Mouse (Mus musculus) retina, embryonic 14.5 days (tissue): ENCODE measurements at regions not wholly inside any gene's neighbourhood (a gene's known extent, or its start where the extent isn't known, plus 50 kb on each side); places are given as distances from the start of the nearest gene placed in this dataset.

Experiments
- DNase-seq: peaks from one replicate; pipeline ENCODE4 v3.0.0-alpha.2; 2015; ENCODE audit warnings: low spot score

- no peak for DNase-seq
These were observed 245.3 kb downstream of the Adamts20 start for GRCm38 (mm10) chr15:94219907-94220306.

DNA sequence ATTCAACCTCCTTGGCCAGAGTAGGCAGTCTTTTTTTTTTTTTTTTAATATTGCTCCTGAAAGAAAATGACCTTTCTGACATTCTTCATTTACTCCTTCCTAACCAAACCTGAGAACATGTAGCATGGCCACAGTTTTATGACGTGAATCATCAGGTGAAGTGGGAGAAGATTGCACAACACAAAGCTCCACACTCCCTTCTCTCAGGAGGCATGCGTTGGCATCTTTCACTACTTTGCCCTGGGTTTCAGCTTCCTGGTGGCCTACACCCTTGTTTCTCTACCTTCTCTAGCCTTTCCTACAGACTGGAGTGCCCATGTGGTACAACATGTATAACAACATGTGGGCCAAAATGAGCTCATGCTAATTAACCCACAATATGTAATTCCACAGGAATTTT, 248.5 kb downstream of the Adamts20 start:
- no peak for DNase-seq

DNA sequence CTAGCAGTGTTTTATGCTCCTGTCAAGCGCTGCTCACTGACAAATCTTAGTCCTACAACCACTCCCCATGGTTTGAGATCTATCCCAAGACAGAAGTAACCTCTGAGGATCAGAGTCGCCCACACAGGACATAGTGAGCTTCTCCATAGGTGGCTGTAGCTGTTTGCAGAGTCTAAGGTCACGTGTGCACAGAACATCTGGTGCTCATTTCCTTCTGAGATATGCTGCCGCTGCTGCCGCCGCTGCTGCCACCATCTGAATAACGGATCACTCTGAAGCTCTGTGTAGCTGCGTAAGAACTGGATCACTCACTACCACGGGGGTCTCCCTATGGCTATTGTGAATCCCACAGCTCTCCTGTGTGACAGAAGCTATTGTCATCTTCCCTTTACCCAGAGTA, 250.8 kb downstream of the Adamts20 start:
- no peak for DNase-seq

DNA sequence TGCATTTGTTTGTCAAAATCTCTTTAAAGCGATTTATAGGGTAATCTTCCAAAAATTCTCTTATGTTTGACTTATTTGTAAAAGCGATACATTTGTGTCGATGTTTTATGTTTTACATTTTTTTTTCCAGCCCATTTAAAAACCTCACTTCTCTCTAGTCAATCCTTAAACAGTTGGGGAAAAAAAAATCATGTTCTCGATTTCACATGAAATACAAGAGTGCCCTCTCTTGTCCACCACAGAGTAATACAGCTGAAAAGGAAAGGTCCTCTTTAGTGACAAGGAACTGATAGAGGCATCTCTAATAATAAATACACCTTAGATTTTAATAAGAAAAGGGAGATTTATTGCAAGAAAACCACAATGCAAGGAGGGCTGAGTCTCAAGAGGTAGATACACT, 251.8 kb downstream of the Adamts20 start:
- DNase-seq = peak; percentile 76

- no peak for DNase-seq
These were observed 256.7 kb downstream of the Adamts20 start for GRCm38 (mm10) chr15:94208476-94208875.

- no peak for DNase-seq
These were observed 258.8 kb downstream of the Adamts20 start for GRCm38 (mm10) chr15:94206454-94206853.

DNA sequence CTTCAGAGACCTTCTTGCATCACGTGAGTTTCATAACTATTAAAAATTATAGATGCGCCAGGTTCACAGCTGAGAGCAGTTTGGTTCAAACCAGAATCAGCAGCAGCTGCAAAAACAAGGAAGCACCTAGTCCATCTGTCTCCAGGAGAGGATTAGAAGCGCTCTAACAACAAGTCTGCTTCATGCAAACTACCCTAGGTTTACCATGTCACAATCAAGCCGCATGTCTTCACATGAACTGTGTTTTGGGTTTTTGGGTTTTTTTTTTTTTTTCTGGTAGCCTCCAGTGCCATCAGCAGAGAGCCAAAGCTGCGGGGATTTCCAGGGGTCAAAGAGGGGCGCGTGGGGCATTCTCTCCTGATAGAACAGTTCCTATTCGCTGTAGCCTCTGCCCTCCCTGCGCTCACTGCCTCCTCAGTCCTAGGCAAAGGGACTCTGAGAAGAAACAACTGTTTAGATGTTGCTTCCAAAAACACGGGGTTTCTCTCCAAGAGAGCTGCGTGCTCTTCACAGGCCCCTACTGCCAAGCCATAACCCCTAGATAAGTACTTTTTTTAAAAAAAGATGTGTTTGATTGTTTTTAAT, 259.8 kb downstream of the Adamts20 start:
- DNase-seq = no peak

- DNase-seq = no peak
These were observed 275.1 kb downstream of the Adamts20 start for GRCm38 (mm10) chr15:94190081-94190488.

- no peak for DNase-seq
These were observed 277.6 kb downstream of the Adamts20 start for GRCm38 (mm10) chr15:94187588-94187987.

- no peak for DNase-seq
These were observed 281.4 kb downstream of the Adamts20 start for GRCm38 (mm10) chr15:94183663-94184375.

DNA sequence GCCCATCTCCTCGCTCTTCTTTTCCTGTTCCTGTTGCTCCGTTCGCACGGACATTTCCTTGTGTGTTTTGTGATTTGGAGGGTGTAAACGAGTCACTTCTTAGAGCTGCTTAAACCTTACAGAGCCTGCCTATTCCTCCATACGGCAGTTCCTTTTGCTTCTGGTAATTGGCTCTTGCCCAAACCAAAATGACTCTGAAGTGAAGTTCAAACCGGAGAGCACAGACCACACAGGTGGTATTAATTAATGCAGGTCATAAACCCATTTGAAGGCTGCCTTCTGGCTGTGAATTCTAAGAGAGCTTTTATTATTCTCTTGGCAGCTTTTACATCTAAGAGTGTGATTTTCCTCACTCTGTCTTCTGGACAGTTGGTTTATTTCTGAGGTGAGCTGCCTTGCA, 291.1 kb downstream of the Adamts20 start:
- no peak for DNase-seq

DNA sequence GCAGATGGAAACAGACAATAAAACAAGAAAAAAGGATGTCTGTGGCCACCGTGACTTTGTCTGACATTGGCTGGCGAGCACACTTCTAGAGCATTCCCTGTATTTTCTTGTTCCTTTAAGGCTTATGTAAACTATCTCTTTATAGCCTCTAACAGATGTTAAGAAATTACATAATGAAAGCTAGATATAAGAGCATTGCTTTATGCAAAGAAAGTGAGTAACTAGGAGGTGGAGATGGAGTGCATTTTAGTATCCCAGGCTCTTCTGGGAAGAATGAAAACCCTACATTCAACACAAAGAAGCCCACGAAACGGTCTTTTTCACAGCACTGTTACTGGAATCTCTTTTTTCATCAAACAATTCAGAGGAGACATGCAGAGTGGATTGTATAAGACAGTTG, 304.4 kb downstream of the Adamts20 start:
- DNase-seq = no peak

GRCm38 (mm10) chr15:94139534-94139958, 325.7 kb downstream of the Adamts20 start:
- no peak for DNase-seq

DNA sequence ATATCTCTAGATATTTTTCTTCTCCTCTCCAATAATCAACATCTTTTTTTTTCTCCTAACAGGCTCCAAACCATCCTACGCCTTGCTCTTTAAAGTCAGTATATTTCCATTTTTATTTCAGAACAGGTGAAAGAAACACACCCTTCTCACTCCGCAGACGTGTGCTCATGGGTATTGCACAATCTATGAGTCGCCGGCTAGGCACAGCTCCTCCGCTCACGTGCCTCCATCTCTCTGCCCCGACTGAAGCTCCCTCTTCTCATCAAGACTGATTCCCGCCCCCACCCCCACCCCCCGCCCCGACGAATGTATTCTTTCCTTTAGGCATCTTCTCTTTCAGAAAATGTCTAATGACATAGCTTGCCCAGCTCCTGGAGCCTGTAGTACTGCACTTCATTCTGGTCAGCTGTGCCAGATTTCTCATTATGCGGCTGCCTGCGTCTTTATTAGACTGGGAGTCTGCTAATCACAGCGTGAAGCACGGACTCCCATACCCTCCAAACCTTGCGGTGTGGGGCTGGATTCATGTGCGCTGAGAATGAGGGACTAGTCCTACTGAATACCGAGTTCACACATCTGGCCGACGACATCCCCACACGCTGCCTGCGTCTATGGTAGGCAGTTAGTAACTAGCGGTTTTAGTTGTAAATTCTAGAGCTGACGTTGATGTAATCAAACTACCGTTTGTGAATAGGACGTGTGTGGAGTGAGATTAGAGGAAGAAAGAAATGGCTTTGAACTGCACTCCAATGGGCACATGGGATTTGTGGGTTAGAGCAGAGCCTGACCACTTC, 327.9 kb downstream of the Adamts20 start:
- no peak for DNase-seq

- no peak for DNase-seq
These were observed 352.4 kb downstream of the Adamts20 start for GRCm38 (mm10) chr15:94112801-94113200.

DNA sequence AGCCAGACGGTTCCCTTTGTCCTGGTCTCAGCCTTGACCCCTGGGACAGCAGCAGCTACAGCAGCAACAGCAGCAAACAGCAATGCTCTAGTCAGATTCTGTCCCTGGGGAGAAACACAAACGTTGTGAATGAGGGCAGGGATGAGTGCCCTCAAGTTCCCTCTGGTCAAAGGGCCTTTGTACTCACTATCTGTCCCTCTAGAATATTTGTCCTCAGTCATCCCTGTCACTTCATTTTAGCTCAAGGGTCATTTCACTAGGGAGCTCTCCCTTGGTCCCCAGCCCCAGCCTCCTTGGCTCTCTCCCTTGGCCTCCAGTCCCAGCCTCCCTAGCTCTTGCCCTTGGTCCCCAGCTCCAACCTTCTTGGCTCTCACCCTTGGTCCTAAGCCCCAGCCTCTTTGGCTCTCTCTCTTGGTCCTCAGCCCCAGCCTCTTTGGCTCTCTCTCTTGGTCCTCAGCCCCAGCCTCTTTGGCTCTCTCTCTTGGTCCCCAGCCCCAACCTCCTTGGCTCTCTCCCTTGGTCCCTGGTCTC, 358.0 kb downstream of the Adamts20 start:
- DNase-seq = peak; percentile 8

GRCm38 (mm10) chr15:94090644-94091043, 374.6 kb downstream of the Adamts20 start:
- DNase-seq = no peak

DNA sequence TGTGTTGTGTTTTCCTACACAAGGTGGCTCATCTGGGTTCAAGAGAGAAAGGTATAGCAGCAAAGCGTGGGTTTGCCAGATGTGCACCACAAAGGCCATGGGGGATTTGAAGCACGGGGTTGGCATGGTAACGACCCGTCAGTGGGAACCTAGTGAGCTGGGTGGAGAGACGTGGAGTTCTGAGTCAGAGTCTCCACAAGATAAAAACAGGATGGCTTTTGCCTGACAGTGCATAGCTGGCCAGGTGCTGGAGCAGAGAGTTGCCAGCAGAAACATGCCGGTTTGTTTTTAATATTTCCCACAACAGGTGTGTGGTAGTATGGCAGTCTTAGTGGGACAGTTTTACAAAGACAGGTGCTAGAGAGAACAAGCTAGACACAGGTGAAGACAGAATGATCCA, 375.4 kb downstream of the Adamts20 start:
- no peak for DNase-seq

GRCm38 (mm10) chr15:94082369-94082768, 382.8 kb downstream of the Adamts20 start:
- DNase-seq = peak; percentile 2

DNA sequence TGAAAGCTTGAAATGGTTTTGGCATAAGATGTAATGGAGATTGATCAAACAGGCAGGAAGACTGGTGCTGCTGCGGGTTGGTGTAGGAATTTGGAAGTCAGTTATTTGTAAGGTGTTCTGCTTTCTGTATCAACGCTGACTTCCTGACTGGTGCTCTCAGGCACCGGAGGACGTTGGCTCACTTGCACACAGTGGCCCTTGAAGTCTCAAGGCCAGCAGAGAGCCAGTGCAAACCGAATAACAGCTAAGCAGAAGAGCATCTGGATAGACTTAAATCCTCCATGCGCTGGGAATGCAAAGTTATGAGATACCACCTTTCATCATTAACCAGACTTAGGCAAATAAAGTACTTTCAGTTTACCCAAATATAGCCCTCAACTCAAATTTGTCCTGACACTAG, 388.2 kb downstream of the Adamts20 start:
- DNase-seq = no peak

GRCm38 (mm10) chr15:94074161-94074950, 390.9 kb downstream of the Adamts20 start:
- no peak for DNase-seq

GRCm38 (mm10) chr15:94067721-94068120, 397.5 kb downstream of the Adamts20 start:
- no peak for DNase-seq
